Mouse (Mus musculus) CH12.LX (cell line): ENCODE measurements around the gene Mgrn1.

Experiments used
- BHLHE40 ChIP-seq: IDR thresholded peaks from 2 replicates; pipeline ENCODE4 v1.6.1; 2011; ENCODE audit warnings: mild to moderate bottlenecking, low read depth, low read length, improper control_type of control experiment
- CTCF ChIP-seq, 2 experiments: IDR thresholded peaks in 1 of 2; conservative IDR thresholded peaks in 1 of 2; 2 replicates each; pipeline ENCODE4 v1.5.1; 2011 to 2012; ENCODE audit warnings: low read depth in 2 of 2, low read length in 2 of 2, improper control_type of control experiment in 1 of 2, inconsistent platforms in 1 of 2, mild to moderate bottlenecking in 1 of 2, moderate library complexity in 1 of 2
- E2F4 ChIP-seq: IDR thresholded peaks from 2 replicates; pipeline ENCODE4 v1.6.1; 2011; ENCODE audit warnings: low read depth, low read length, improper control_type of control experiment; ENCODE audit not compliant: insufficient replicate concordance
- EP300 ChIP-seq: IDR thresholded peaks from 2 replicates; pipeline ENCODE4 v1.6.1; 2011; ENCODE audit warnings: low read length, improper control_type of control experiment
- POLR2AphosphoS2 ChIP-seq: IDR thresholded peaks from 2 replicates; pipeline ENCODE4 v1.6.1; 2011; ENCODE audit warnings: low read depth, low read length, improper control_type of control experiment
- UBTF ChIP-seq: IDR thresholded peaks from 2 replicates; pipeline ENCODE4 v1.6.1; 2012; ENCODE audit warnings: low read depth, mild to moderate bottlenecking, inconsistent platforms, low read length, improper control_type of control experiment, moderate library complexity

- TF ChIP-seq POLR2AphosphoS2 (no peak), CTCF (conservative IDR thresholded peaks at IDR 0.05 in 1 of 2, IDR thresholded peaks at IDR 0.05 in 1 of 2; ENCODE audit: low read depth in 2 of 2, low read length in 2 of 2) (no peak), EP300 (no peak), BHLHE40 (no peak), E2F4 (no peak), UBTF (no peak)
These were observed 35.7 kb upstream of the Mgrn1 start for GRCm38 (mm10) chr16:4850361-4850760.
